Mouse (Mus musculus): ENCODE measurements at regions not wholly inside any gene's neighbourhood (a gene's known extent, or its start where the extent isn't known, plus 50 kb on each side); places are given as distances from the start of the nearest gene placed in this dataset.

DNA sequence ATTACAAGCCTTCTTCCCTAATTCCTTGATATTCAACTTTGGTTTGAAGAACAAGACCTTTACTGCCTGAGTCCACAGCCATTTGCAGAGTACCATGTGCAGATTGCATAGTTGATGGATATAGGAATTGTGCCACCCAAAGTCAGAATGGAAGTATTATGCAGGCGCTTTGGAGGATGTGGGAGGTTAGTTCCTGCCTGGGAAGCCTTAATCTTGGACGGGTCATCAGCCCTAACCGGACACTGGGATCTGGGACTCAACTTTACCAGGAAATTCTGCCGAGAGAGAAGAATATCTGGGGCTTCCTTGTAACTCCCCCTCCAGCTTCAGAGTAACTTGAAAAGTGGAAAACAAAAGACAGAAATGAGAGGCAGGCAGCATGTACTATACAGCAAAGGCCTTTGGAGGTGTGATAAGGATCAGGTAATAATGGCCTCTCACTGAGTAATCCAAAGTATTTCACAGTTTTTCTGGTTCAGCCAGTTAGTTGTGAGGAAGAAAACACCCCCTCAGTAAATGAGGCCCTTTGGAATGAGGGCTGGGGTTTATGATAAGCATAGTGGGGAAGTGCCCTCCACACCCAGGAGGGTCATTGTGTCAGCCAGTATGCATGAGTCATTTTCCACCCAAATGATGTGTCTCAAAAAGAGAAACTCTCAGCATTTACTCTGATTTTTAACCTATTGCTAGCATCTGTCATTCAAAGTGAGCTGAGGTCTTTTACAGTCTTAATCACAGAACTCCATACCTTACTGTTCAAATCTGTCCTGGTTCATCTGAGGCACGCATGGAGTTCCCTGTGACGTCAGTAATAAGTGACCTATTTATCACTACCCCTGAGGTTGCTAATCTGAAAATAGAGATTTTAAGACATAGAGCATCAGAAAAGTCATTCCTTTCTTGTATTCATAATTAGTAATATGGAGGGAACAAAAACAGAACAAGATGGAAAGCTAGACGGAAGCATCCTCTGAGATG, 91.7 kb upstream of the Klf6 start:
- DNase-seq (ENCODE audit: extremely low spot score, low spot score), result no peak

DNA sequence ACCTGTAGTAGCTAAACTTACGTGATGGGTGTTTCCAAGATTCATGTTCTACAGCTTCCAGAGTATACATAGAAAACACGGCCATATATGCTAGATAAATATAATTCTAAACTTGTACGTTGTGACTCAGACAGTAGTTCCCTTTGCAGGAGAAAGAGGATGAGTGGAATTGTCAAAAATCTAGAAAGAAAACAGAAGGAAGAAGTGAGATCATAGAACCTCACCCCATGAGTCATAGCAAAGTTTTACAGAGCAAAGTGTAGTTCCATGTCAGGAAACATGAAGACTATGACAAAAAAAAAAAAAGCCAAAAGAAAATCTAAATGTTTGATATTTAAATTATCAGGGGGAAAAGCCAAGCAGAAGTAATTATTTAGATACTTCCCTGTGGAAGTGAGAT, 87.5 kb upstream of the Klf6 start:
- DNase-seq (ENCODE audit: extremely low spot score, low spot score), result no peak

DNA sequence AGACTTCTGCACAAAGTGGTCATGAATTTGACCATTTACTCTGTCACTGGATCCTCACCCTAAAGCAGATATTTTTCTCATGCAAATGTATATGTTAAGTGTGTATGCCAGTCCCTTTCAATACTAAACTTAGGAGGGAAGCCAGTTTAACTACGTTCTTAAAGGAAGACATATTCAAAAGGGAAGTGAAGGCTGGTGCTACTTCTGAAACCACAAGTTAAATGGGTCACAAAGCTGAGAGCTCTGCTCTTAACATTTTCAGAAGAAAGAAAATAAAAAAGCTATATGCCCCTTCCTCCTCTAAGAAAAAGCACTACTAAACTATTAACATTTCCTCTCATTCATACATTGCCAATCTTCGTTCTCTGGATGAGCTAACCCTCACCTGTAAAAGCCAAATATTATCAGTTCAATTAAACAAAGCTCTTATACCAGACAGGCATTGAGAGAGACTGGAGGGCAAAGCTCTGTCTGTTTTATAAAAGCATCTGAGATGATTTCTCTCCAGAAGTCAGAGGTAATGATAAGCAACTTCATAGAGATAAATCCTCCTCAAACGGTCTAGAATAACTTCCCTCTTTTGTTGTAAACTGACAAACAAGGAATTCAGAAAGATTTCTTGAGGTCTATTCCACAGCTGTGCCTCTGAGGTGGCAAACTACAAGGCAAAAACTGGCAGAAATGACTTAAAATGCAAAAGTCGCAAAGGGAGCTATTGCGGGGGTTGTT, 82.7 kb upstream of the Klf6 start:
- no peak for DNase-seq (ENCODE audit: extremely low spot score, low spot score)

DNA sequence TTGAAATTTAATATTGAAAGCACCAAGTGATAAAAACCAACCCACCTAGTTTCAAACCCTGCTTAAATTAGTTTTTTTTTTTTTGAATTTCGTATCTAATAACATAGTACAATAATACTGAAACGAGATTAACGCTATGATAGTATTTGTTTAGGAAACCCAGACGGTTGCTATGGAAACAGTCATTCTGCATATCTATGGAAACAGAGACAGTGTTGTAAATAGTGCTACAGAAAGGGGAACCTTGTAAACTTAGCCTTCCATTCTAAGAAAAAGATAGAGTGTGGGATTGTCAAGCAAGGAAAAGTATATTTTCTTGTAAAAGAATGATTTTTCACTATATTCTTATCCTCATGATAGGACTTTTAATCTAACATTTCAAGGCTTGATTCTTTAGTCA, 81.9 kb upstream of the Klf6 start:
- no peak for DNase-seq (ENCODE audit: extremely low spot score, low spot score)

DNA sequence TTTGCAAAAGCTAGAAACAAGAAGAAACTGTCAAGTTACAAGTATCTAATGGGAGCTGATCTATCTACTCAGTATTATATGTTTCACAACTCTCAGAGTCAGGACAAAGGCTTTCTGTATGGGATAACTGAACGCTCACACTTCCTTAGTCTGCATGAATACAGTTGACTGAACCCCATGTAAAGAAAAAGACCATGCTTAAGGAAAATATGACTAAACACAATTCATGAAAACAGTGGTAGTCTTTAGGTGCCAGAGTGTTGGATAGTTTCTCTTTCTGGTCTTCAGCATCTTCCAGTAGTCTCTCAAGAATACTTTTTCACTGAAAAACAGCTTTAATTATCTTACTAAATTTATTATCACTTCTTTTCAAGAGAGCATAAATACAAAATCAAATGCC, 78.7 kb upstream of the Klf6 start:
- DNase-seq (ENCODE audit: extremely low spot score, low spot score), result no peak

DNA sequence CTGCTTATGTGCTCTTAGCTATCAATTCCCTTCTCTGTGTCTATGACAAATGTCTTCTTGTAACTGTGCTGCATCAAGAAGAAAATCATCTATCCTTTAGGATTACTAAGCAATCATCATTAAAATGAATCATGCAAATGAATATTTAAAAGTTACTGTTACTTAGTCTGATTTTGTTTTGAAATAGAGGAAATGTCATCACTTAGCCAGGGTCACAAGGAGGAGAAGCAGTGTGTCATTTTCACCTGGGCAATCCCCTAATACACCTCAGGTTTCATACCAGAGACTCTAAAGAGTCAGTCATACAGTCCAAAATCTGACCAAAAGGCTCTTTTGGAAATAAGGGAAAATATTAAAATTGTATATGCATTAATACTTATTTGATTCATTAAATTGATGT, 74.2 kb upstream of the Klf6 start:
- DNase-seq (ENCODE audit: extremely low spot score, low spot score), result no peak

DNA sequence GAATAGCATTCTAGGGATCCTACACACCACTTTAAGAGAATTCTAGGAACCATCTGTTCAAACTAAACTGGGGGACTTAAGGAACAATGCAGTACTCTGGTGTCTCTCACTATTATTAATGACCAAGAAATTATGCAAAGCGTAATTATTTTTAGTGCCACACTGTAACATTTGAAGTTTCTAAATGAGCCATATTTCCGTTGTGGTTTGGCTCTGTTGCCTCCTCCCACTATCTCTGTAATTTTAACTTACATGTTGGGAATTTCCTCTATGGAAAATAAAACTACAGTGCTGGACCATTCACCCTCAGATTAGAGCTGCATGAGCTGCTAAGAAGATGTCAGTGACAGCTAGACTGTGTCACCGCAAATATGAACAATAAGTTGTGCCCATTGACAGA, 72.0 kb upstream of the Klf6 start:
- no peak for DNase-seq (ENCODE audit: extremely low spot score, low spot score)

DNA sequence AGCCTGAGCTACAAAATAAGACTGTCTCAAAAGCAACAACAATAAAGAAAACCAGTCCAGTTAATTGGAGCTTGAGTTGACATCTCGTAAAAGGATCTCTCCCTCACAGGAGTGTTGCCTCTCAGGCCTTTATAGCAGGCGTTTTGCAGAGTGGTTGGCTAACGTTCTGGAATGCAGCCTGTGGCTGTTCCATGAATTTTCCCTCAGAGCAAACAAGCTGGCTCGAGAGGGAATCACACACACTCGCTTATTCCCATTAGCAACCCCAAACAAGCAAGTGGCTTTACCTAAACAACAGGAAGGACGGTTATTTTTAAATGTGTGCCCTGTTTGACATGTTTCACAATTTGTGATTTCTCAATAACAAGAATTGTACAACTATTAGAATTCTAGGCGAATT, 59.2 kb upstream of the Klf6 start:
- no peak for DNase-seq (ENCODE audit: extremely low spot score, low spot score)

DNA sequence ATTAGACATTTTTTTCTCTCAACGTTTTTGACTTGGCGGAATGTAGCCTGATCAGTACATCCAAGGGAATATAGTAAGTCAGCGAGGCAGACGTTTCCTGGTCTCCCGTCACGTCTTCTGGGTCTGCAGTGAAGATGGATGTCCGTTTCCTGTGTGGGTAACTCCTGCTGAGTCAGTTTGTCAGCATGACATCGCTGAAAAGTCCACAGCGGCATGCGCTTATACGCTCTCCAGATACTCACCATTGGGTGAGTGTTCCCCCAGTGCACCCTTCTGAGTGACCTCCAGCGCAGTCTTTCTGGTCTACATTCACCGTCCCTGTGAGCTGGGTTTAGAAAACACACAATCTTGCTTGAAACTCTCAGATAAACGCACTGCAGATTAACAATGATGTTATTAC, 58.5 kb upstream of the Klf6 start:
- no peak for DNase-seq (ENCODE audit: extremely low spot score, low spot score)

DNA sequence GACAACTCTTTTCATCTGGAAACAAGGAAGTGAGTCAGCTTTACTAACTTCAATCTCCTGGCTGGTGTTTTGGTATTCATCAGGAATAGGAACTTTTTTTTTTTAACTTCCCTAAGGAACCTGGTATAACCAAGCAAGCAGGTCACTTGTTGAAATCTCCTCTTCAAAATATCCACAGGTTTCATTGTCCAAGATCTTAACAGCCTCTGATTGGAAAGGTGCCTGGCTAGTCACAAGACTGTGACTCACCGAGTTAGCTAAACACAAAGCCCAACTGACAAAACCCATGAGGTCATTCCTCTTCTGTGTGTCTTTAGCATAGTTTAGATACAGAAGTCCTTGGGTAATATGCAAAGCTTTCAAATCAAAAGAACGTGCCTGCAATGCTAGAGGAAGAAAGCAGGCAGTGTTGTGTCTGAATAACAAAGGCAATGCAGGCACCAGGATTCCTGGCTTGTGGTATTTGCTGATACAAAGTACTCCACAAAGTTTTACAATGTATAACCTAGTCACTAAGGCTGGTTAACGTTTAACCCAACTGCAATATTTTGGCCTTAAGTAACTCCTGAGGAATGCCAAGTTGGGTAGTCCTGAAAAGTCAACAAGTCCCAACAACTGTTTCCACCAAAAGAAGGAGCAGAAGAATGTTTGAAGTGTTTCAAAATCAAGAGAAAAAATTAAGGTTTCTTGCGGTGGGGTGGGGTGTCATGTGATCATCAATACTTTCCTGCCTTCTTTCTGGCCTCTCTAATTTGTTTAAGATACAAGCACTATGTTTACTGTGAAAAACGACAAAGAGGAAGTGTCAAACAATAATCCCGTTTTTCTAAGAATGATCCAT, 57.5 kb upstream of the Klf6 start:
- no peak for DNase-seq (ENCODE audit: extremely low spot score, low spot score)

DNA sequence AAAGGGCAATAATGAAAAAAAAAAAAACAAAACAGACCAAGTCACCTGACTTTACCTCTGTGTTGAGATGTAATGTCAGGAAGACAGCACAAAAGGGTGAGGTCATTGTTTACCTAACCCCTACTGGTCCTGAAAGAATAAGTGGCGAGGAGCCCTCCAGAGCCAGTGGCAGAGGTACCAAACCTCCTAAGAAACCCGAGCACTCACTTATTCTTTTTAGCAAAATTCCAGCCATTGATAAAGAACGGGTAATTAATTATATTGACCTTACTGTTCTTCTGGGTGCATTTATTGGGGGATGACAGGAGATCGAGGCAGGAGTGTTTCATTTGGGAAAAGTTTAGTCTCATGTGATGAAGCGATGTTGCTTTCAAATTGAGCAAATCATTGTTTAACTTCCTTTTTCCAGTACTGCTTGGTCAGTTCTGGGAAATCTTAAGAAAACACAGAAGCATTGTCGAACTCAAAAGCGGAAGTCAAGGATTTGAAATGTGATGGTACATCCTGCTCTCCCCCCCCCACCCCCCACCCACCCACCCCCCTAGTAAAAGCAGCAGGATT, 56.8 kb upstream of the Klf6 start:
- no peak for DNase-seq (ENCODE audit: extremely low spot score, low spot score)

DNA sequence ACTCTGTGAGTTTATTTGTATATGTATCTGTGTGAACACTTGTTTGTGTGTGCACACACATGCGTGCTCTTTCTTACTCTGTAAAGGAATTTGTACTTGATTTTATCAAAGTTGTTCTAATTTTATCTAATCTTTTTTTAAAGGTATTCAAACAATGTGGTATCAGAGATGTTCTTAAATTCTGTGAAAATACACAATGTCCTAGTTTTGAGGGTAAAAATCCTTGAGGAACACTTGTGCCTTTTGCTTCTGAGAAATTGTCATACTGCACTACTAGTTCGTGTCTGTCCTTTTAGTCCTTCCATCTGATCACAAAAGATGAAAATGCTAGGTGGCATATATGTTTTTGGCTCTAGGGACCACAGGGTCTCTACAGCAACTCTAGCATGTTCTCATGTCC, 52.9 kb upstream of the Klf6 start:
- no peak for DNase-seq (ENCODE audit: extremely low spot score, low spot score)
